Mouse (Mus musculus) testis, adult 2 months (tissue): ENCODE measurements at regions not wholly inside any gene's neighbourhood (a gene's known extent, or its start where the extent isn't known, plus 50 kb on each side); places are given as distances from the start of the nearest gene placed in this dataset.

Experiments used
- H3K27ac ChIP-seq: fragments of 200-500 bp; 2 replicates; pipeline ENCODE4 v1.5.1; 2012; ENCODE audit warnings: low read depth, low read length; ENCODE audit not compliant: control insufficient read depth, insufficient read depth
- H3K27me3 ChIP-seq: fragments of 200-500 bp; 2 replicates; pipeline ENCODE4 v1.6.1; 2012; ENCODE audit warnings: mild to moderate bottlenecking, low read length, moderate library complexity; ENCODE audit not compliant: control insufficient read depth, insufficient read depth
- H3K36me3 ChIP-seq: fragments of 200-500 bp; 2 replicates; pipeline ENCODE4 v1.6.1; 2012; ENCODE audit warnings: mild to moderate bottlenecking, low read length; ENCODE audit not compliant: control insufficient read depth, insufficient read depth
- H3K4me1 ChIP-seq: fragments of 200-500 bp; 2 replicates; pipeline ENCODE4 v1.6.1; 2012; ENCODE audit warnings: low read length; ENCODE audit not compliant: control insufficient read depth, insufficient read depth
- H3K4me3 ChIP-seq: fragments of 200-500 bp; 2 replicates; pipeline ENCODE4 v1.5.1; 2012; ENCODE audit warnings: low read depth, mild to moderate bottlenecking, low read length, moderate library complexity, mixed read lengths; ENCODE audit not compliant: control insufficient read depth
- CTCF ChIP-seq: fragments of 200-500 bp; IDR thresholded peaks from 2 replicates; pipeline ENCODE4 v1.5.1; 2012; ENCODE audit warnings: low read depth, mild to moderate bottlenecking, inconsistent platforms, low read length, moderate library complexity; ENCODE audit not compliant: control insufficient read depth, insufficient read depth, insufficient replicate concordance
- POLR2A ChIP-seq: fragments of 200-500 bp; IDR thresholded peaks from 2 replicates; pipeline ENCODE4 v1.6.1; 2012; ENCODE audit warnings: low read depth, mild to moderate bottlenecking, inconsistent platforms, low read length, moderate library complexity; ENCODE audit not compliant: control insufficient read depth

DNA sequence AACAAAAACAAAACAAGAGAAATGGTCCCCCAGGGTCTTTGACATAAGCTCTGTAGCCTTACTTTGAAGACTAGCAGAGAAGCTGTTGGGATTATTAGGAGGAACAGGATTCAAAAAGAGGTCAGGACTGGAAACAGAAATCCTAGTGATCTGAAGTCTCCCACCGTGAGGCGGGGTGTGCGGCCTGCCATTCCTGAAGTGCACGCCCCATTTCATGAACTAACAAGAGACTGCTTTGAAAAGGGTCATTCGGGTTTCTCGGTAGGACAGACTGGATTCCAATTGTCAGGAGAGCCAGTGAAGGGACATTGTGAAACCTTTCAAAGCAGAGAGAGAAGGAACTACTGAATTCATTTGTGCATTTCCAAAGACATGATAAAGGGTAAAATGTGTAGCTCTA lies 377.2 kb downstream of the Epha4 start:
- Histone ChIP-seq H3K4me3 (no peak overlapping the region), H3K27ac (no peak overlapping the region), H3K27me3 (no peaks in the 10 kb centered on the region), H3K4me1 (no peaks in the 10 kb centered on the region), H3K36me3 (no peaks in the 10 kb centered on the region)
- TF ChIP-seq CTCF (no peak), POLR2A (no peak)

DNA sequence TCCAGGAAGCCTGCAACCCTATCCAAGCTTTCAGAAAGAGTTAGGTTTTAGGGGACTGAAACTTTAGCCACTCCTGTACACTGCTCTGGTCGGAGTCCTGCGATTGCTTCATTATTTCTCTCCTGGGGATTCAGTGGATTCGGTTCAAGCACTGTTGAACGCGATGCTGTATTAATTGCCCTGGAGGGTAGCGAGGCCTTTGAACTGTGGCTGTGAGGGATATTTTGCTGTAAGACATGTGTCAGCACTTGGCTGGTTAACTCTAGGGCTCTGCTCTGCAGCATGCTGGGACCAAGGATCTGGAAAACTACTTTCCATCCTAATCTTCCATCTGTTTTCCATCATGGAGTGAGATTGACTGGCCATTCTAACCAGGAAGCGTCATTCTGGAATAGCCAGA lies 374.0 kb downstream of the Epha4 start:
- no peak for TF ChIP-seq CTCF
- TF ChIP-seq POLR2A: no peak
- Histone ChIP-seq H3K4me1 (no peaks in the 10 kb centered on the region), H3K36me3 (no peaks in the 10 kb centered on the region), H3K27me3 (no peaks in the 10 kb centered on the region), H3K27ac (no peak overlapping the region), H3K4me3 (no peak overlapping the region)

DNA sequence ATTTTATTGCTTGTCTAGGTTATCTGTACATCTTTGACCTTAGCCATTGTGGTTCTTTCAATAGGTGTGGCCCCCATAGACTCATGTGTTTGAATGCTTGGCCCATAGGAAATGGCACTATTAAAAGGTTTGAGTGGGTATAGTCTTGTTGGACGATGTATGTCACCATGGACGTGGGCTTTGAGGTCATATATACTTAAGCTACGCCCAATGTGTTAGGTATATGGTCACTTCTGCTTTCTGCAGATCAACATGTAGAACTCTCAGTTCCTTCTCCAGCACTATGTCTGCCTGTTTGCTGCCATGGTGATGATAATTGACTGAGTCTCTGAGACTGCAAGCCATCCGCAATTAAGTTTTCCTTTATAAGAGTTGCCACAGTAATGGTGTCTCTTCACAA lies 366.8 kb downstream of the Epha4 start:
- H3K4me1 ChIP-seq: no peaks in the 10 kb centered on the region
- no peaks in the 10 kb centered on the region for H3K27me3 ChIP-seq
- TF ChIP-seq CTCF (no peak), POLR2A (no peak)
- H3K27ac ChIP-seq: no peak overlapping the region
- H3K4me3 ChIP-seq: no peak overlapping the region
- no peaks in the 10 kb centered on the region for H3K36me3 ChIP-seq

DNA sequence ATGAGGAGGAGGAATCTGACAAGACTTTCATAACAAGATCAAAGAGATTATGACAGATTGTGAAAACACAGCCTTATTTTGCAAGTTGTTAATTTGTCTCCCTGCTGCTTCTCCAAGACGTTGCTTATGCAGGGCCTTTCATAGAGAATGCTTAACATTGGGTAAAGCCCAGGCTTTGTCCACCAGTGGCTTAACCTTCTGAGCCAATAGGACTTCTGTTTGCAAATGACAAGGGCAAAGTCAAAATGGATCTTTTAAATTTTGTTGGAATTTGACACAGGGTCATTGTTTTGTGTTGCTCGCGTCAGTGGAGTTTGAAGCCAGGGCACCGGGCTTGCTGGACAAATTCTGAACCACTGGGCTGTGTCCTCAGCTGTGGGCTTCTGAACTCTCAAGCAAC lies 346.6 kb downstream of the Epha4 start:
- TF ChIP-seq CTCF (no peak), POLR2A (no peak)
- no peak overlapping the region for H3K27ac ChIP-seq
- no peak overlapping the region for H3K4me3 ChIP-seq
- no peaks in the 10 kb centered on the region for H3K27me3 ChIP-seq
- H3K36me3 ChIP-seq: no peaks in the 10 kb centered on the region
- no peaks in the 10 kb centered on the region for H3K4me1 ChIP-seq

DNA sequence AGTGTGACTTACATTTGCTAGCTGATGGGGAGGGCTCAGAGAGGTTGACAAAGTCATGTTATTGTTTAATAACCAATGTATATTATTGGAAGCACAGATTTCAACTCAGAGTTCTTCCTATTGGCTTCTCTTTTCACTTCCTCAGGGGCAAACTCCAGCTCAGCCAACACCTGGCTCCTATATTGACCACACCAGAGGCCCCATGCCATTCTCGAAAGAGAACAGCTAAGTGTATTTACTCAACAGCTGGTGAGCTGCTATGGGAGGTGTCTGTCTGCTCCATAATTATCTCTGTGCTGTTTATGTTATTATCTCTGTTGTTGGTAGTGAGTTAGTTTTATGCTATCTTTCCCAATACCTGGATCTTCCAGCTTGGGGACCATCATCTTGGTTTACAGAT lies 342.4 kb downstream of the Epha4 start:
- Histone ChIP-seq H3K4me3 (no peak overlapping the region), H3K36me3 (no peaks in the 10 kb centered on the region), H3K27me3 (no peaks in the 10 kb centered on the region), H3K4me1 (no peaks in the 10 kb centered on the region), H3K27ac (no peak overlapping the region)
- TF ChIP-seq POLR2A (no peak), CTCF (no peak)

DNA sequence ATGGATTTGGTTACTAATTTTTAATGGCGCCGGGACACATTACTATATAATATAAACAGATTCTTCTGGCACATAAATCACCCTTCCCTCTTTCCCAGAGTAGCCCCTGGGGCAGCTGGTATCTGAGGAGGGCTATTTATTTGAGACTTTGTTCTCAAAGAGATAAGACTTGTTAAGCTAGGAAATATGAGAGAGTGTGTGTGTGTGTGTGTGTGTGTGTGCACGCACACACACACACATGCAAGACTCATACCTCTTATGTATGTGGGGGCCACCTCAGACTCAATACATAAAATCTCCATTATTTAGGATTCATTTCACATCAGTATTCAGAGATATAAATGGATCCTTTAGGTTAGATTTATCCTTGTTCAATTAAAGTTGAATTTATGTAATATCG lies 340.1 kb downstream of the Epha4 start:
- no peak overlapping the region for H3K27ac ChIP-seq
- TF ChIP-seq CTCF (no peak), POLR2A (no peak)
- H3K4me3 ChIP-seq: no peak overlapping the region

DNA sequence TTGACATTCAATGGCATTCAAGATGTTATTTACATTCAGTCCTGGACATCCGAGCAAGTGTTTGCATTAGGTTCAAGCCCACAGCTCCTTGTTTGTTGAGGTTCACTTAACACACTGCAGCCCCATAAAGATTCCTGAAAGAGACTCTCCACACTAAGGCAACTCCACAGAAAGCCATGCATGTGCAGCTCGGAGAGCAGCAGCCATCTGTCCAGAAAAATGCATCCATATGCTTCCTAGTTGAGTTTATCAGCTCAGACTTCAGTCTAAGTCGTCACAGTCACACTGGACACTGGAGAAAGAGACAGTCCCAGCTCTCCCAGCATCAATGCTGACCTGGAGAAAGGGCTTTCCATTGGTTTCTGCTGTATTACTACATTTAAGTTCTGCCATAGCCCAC lies 339.7 kb downstream of the Epha4 start:
- TF ChIP-seq POLR2A (no peak), CTCF (no peak)
- Histone ChIP-seq H3K27me3 (no peaks in the 10 kb centered on the region), H3K27ac (no peak overlapping the region), H3K4me3 (no peak overlapping the region), H3K4me1 (no peaks in the 10 kb centered on the region), H3K36me3 (no peaks in the 10 kb centered on the region)

More for the DNA sequence above, 340.1 kb downstream of the Epha4 start:
- no peaks in the 10 kb centered on the region for H3K36me3 ChIP-seq
- H3K4me1 ChIP-seq: no peaks in the 10 kb centered on the region
- H3K27me3 ChIP-seq: no peaks in the 10 kb centered on the region

DNA sequence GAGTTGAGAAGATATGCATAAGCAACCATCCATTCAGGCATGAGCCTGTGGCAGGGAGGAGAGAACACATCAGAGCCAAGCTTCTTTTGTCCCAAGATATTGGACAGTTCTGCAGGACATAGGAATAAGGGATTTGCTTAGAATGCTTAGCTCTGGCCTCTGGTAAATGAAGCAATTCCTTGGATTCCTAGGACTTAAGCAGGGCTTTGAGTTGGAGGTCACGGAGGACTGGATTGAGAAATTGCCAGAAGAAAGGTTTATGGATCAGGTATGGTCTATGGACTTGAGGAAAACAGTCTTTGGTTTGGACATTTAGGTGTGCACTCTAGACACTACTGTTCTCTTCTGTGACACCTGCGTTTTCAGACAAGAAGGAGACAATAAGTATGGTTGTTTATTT lies 338.4 kb downstream of the Epha4 start:
- Histone ChIP-seq H3K36me3 (no peaks in the 10 kb centered on the region), H3K4me1 (no peaks in the 10 kb centered on the region), H3K27me3 (no peaks in the 10 kb centered on the region), H3K27ac (no peak overlapping the region), H3K4me3 (no peak overlapping the region)
- no peak for TF ChIP-seq CTCF
- TF ChIP-seq POLR2A: no peak
